Mouse (Mus musculus) midbrain, embryonic 16.5 days (tissue): ENCODE data around the gene Sult2b1. TPM values are rescaled to one million over a fixed set of nuclear protein-coding genes. Genes with fewer than 3 reads are reported as not detected.

Experiments
- ATAC-seq: fragments of 200-750 bp; cut with Nextera tagmentation; 2 replicates; pipeline ENCODE4 v1.8.0; 2017; ENCODE audit warnings: moderate TSS enrichment
- H3K27ac ChIP-seq: fragments of 300-500 bp; sonication (generic); 2 replicates; pipeline ENCODE4 v1.5.1; 2014; ENCODE audit warnings: mild to moderate bottlenecking, low read length, mixed read lengths
- H3K27me3 ChIP-seq: fragments of 300-500 bp; sonication (generic); 2 replicates; pipeline ENCODE4 v1.6.1; 2014; ENCODE audit warnings: low read depth, low read length, mixed read lengths; ENCODE audit not compliant: control insufficient read depth, insufficient read depth
- H3K36me3 ChIP-seq: fragments of 300-500 bp; sonication (generic); 2 replicates; pipeline ENCODE4 v1.6.1; 2014; ENCODE audit warnings: mild to moderate bottlenecking, low read length, moderate library complexity, mixed read lengths; ENCODE audit not compliant: control insufficient read depth, insufficient read depth
- H3K4me1 ChIP-seq: fragments of 300-500 bp; sonication (generic); 2 replicates; pipeline ENCODE4 v1.6.1; 2014; ENCODE audit warnings: mild to moderate bottlenecking, low read length, mixed read lengths; ENCODE audit not compliant: control insufficient read depth, insufficient read depth
- H3K4me2 ChIP-seq: fragments of 300-500 bp; sonication (generic); 2 replicates; pipeline ENCODE4 v1.6.1; 2014; ENCODE audit warnings: mild to moderate bottlenecking, low read length, mixed read lengths
- H3K4me3 ChIP-seq: fragments of 300-500 bp; sonication (generic); 2 replicates; pipeline ENCODE4 v1.5.1; 2014; ENCODE audit warnings: low read depth, mild to moderate bottlenecking, low read length, moderate library complexity, mixed read lengths
- H3K9ac ChIP-seq: fragments of 300-500 bp; sonication (generic); 2 replicates; pipeline ENCODE4 v1.6.1; 2014; ENCODE audit warnings: low read depth, low read length, mixed read lengths
- H3K9me3 ChIP-seq: fragments of 300-500 bp; sonication (generic); replicated peaks from 2 replicates; pipeline ENCODE4 v1.6.1; 2014; ENCODE audit warnings: mild to moderate bottlenecking, low read length, mixed read lengths; ENCODE audit not compliant: control insufficient read depth, poor library complexity, severe bottlenecking
- WGBS: fragments of 180-500 bp; shearing (Covaris S2); extraction: QIAGEN DNeasy Blood & Tissue Kit; methylation state at CpG from one replicate; pipeline ENCODE4 v1.1.7; 2014; 5-methylcytosine and 5-hydroxymethylcytosine counted together
- polyA plus RNA-seq: library from polyadenylated mRNA; unstranded; fragments of >200 nt; fragmentation: Nextera tagmentation; extraction: Ambion mirVana; gene quantifications from 2 replicates; pipeline ENCODE4 v1.2.1, GENCODE M21; 2015

The Sult2b1 gene
- polyA plus RNA-seq, 1 experiment from 2014 or later, result 6.4 TPM

DNA sequence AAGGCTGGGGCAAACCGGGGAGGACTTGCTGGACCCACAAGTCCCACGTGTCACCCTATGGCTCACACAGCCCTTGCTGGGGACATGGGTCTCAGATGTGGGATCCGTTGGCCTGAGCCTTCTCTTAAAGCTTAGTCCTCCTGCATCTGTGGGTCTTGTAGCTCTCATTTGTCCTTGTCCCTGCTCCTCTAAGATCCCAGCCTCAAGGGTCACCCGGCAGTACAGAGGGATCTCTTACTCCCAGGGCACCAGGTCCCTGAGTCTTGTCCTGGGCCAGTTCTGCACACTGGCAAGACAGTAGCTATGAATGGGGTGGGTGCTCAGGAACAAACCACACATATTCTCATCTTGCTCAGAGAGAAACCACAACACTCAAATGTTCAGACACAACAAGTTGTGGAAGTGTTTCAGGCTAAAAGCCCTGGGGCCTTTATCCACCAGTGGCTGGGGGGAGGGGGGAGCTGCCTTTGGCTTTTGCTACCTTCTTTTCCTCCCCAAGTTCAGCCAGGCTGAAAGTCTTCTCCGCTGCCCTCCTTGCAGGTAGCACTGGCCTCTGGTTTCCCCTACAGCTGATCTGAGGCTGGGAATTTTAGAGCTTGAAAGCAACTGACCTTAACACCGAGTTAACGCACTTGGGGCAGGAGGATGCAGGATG lies 100.9 kb downstream of the Sult2b1 start, which contains the start of gene Ntn5:
Ntn5 (plus strand) TSS at position 627 of the 655 bp plus-strand sequence.
- Histone ChIP-seq H3K9me3 (no peaks in the 10 kb centered on the region), H3K4me2 (no peak within 1 kb of the TSS), H3K27me3 (no peaks in the 10 kb centered on the region), H3K36me3 (no peaks in the 10 kb centered on the region), H3K4me1 (peaks cover 3% of the 10 kb centered on the region; the same call in 1 of the 2 replicates), H3K27ac (no peak within 1 kb of the TSS), H3K4me3 (no peak within 1 kb of the TSS), H3K9ac (no peak within 1 kb of the TSS)
- WGBS, result 79% methylated on average over 7 of the region's 7 CpGs
- no peak for ATAC-seq

DNA sequence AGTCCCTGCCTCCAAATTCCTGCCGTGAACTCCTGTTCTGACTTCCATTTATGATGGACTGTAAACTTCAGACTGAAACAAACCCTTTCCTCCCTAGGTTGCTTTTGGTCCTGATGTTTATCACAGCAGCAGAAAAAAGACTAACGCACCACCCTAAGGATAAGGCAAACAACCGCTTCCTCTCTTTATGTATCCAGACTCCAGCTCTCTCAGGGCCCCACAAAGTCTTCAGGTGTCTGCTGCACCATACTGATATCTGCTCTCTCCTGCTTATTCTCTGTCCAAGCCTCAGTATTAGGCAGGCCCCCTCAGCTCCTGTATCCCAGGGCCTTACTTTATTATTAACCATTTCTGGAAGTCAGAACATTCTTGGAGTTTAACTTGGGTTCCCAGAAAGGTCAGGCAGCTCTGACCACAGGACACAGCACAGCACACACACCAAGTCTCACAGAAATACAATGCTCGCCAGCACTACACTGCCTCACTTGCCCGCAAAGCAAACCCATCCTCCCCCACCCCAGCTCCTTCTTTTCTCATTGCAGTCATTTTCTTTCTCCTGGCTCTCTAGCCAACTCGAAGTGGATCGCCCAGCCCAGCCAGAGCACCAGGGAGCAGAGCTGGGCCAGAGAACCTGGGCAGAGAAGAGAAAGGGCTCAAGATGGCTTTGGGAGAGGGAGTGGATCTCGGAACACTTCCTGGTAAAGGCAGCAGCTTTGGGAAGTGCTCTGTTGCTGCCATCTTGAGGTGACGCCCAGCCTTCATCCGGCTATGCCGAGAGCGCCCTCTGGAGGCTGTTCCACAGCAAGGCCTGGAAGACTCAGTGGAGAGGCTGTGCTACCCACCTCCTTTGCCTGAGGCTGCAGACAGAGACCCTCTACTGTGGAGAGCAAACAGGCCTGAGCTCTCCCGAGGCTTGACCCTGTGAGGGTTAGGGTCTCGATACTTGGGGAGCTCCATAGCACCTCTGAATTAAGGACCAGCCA lies 102.0 kb downstream of the Sult2b1 start:
- peak; percentile 73 for ATAC-seq
- WGBS, result 28% methylated on average over 14 of the region's 14 CpGs
- Histone ChIP-seq H3K27me3 (no peaks in the 10 kb centered on the region), H3K4me3 (peak overlapping the region; percentile 2; the same call in 1 of the 2 replicates), H3K4me1 (peaks cover 3% of the 10 kb centered on the region; the same call in 1 of the 2 replicates), H3K36me3 (no peaks in the 10 kb centered on the region), H3K4me2 (peak overlapping the region; percentile 37), H3K9me3 (no peaks in the 10 kb centered on the region), H3K27ac (peak overlapping the region; percentile 36; the same call in 1 of the 2 replicates), H3K9ac (peak overlapping the region; percentile 45; the same call in 1 of the 2 replicates)

DNA sequence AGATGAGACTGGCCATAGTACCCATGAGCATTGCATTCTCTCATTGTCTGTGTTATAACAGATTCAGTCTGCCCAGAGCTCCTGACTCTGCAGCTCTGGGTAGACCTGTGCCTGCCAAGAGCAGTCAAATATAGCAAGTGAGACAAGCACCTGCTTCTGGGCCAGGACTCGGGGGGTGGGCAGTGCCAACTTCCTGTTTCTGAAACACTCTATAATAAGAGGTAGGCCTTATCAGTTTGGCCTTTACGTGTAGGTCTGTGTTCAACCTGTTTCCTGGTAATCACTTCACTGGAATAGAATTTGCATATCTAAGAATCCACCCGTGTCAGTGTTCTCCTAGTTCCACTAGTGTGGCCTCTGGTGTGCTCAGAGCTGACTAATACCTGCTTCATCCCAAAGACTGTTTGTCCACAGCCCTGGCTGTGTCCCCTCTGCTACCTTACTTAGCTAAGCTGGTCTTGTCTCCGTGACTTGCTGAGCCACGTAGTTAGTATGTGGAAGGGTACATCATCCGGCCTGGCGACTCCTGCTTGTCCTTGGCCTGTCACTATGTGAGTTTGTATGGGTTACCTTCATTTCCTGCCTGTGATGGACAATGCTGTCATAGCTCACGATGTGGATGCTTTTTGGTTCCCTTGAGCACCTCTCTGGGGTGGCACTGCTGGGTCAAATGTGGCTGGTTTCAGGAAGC lies 103.3 kb downstream of the Sult2b1 start:
- H3K27me3 ChIP-seq, result no peaks in the 10 kb centered on the region
- H3K9me3 ChIP-seq, result no peaks in the 10 kb centered on the region
- 90% methylated on average over 8 of the region's 8 CpGs for WGBS
- no peak for ATAC-seq
- no peak overlapping the region for H3K4me2 ChIP-seq
- H3K27ac ChIP-seq, result no peak overlapping the region
- H3K4me1 ChIP-seq, result peaks cover 3% of the 10 kb centered on the region; the same call in 1 of the 2 replicates
- H3K36me3 ChIP-seq, result no peaks in the 10 kb centered on the region
- no peak overlapping the region for H3K4me3 ChIP-seq
- H3K9ac ChIP-seq, result no peak overlapping the region

Other genes with a start within 250 kb of the Sult2b1 start
- gene Hsd17b14, start 229.8 kb downstream of the Sult2b1 start, polyA plus RNA-seq, result 0.21 TPM in 1 of 2 replicates, not detected in the other
- 23.6 and 25.0 TPM in 2 replicates for gene Bcat2, start 214.5 kb downstream of the Sult2b1 start, polyA plus RNA-seq
- gene Fgf21, start 169.2 kb downstream of the Sult2b1 start, polyA plus RNA-seq, result not detected in 2 replicates
- gene Fut1, start 167.4 kb downstream of the Sult2b1 start, polyA plus RNA-seq, result not detected in 2 replicates
- not detected in 2 replicates for gene Izumo1, start 162.9 kb downstream of the Sult2b1 start, polyA plus RNA-seq
- gene Rasip1, start 157.2 kb downstream of the Sult2b1 start, polyA plus RNA-seq, result 17.2 and 18.5 TPM in 2 replicates
- 3.4 and 4.6 TPM in 2 replicates for gene Mamstr, start 144.7 kb downstream of the Sult2b1 start, polyA plus RNA-seq
- 0.16 TPM in 2 replicates for gene Fut2, start 118.3 kb downstream of the Sult2b1 start, polyA plus RNA-seq
- gene Ntn5, start 100.6 kb downstream of the Sult2b1 start, polyA plus RNA-seq, result 0.23 and 0.71 TPM in 2 replicates
- gene Sec1, start 90.3 kb downstream of the Sult2b1 start, polyA plus RNA-seq, result 0.24 and 0.28 TPM in 2 replicates
- gene Car11, start 84.8 kb downstream of the Sult2b1 start, polyA plus RNA-seq, result 71.6 and 89.9 TPM in 2 replicates
- gene Dbp, start 79.6 kb downstream of the Sult2b1 start, polyA plus RNA-seq, result 2.3 and 3.4 TPM in 2 replicates
- gene Rpl18, start 69.2 kb downstream of the Sult2b1 start, polyA plus RNA-seq, result 475 and 495 TPM in 2 replicates
- 21.9 and 23.0 TPM in 2 replicates for gene Sphk2, start 66.7 kb downstream of the Sult2b1 start, polyA plus RNA-seq
- gene Fam83e, start 63.5 kb downstream of the Sult2b1 start, polyA plus RNA-seq, result 0.48 and 0.62 TPM in 2 replicates
- gene Spaca4, start 58.9 kb downstream of the Sult2b1 start, polyA plus RNA-seq, result not detected in 2 replicates
- gene Lmtk3, start 931 bp downstream of the Sult2b1 start, polyA plus RNA-seq, result 19.6 and 26.7 TPM in 2 replicates
- gene Cyth2, start 29.9 kb upstream of the Sult2b1 start, polyA plus RNA-seq, result 275 and 307 TPM in 2 replicates
- 1.2 and 1.3 TPM in 2 replicates for gene Kcnj14, start 40.1 kb upstream of the Sult2b1 start, polyA plus RNA-seq
- 38.4 and 45.8 TPM in 2 replicates for gene Grwd1, start 46.3 kb upstream of the Sult2b1 start, polyA plus RNA-seq
- gene Kdelr1, start 88.1 kb upstream of the Sult2b1 start, polyA plus RNA-seq, result 52.2 and 55.0 TPM in 2 replicates
- gene Grin2d, start 93.7 kb upstream of the Sult2b1 start, polyA plus RNA-seq, result 3.4 and 4.8 TPM in 2 replicates
- gene Syngr4, start 112.0 kb upstream of the Sult2b1 start, polyA plus RNA-seq, result not detected in 2 replicates
- 6.3 and 6.9 TPM in 2 replicates for gene Tmem143, start 112.3 kb upstream of the Sult2b1 start, polyA plus RNA-seq
- 18.3 and 19.9 TPM in 2 replicates for gene Emp3, start 136.7 kb upstream of the Sult2b1 start, polyA plus RNA-seq
- gene Ccdc114, start 139.4 kb upstream of the Sult2b1 start, polyA plus RNA-seq, result 6.4 and 7.9 TPM in 2 replicates
- gene Abcc6, start 245.6 kb upstream of the Sult2b1 start, polyA plus RNA-seq, result 0.27 and 0.45 TPM in 2 replicates
- 45.0 and 47.0 TPM in 2 replicates for gene Nomo1, start 249.0 kb upstream of the Sult2b1 start, polyA plus RNA-seq